Mouse (Mus musculus) ES-Bruce4 (cell line): ENCODE results near the gene St6galnac3.

Experiments used
- CTCF ChIP-seq: IDR thresholded peaks from one replicate; pipeline ENCODE4 v1.8.1; 2011; ENCODE audit warnings: low read depth, low read length
- EP300 ChIP-seq: IDR thresholded peaks from 2 replicates; pipeline ENCODE4 v1.6.1; 2011; ENCODE audit warnings: low read depth, low read length; ENCODE audit not compliant: insufficient read depth
- POLR2A ChIP-seq: IDR thresholded peaks from one replicate; pipeline ENCODE4 v1.8.1; 2011; ENCODE audit warnings: low read length; ENCODE audit not compliant: insufficient read depth

GRCm38 (mm10) chr3:153436076-153437021 lies 288.6 kb downstream of the St6galnac3 start:
- TF ChIP-seq CTCF (no peak), EP300 (no peak), POLR2A (no peak)
